Mouse (Mus musculus) lung, adult 2 months (tissue): ENCODE data around the gene Cd40.
A peak's percentile ranks its signal among the peaks of the same experiment; 100 is the strongest.

Experiments used
- CTCF ChIP-seq: fragments of 200-500 bp; IDR thresholded peaks from 2 replicates; pipeline ENCODE4 v1.5.1; 2011; ENCODE audit warnings: mild to moderate bottlenecking, low read length, control low read depth; ENCODE audit not compliant: insufficient read depth
- POLR2A ChIP-seq: fragments of 200-500 bp; IDR thresholded peaks from 2 replicates; pipeline ENCODE4 v1.6.1; 2011; ENCODE audit warnings: low read depth, mild to moderate bottlenecking, control low read depth, low read length, borderline replicate concordance; ENCODE audit errors: extremely low read depth

- 0 out of 2 replicates have a peak, but pooled peaks have one; percentile 21 for TF ChIP-seq CTCF
- TF ChIP-seq POLR2A, result no peak
Measured at GRCm38 (mm10) chr2:165032533-165032932, 22.9 kb upstream of the Cd40 start.
